Mouse (Mus musculus) liver, postnatal 0 days (tissue): ENCODE measurements at regions not wholly inside any gene's neighbourhood (a gene's known extent, or its start where the extent isn't known, plus 50 kb on each side); places are given as distances from the start of the nearest gene placed in this dataset.

Source experiments
- CTCF ChIP-seq: sonication (generic); IDR thresholded peaks from 2 replicates; pipeline ENCODE4 v1.5.1; 2016; ENCODE audit warnings: antibody characterized with exemption, low read depth
- EP300 ChIP-seq: IDR thresholded peaks from 2 replicates; pipeline ENCODE4 v1.6.1; 2016; ENCODE audit warnings: antibody characterized with exemption, low read depth, mild to moderate bottlenecking

GRCm38 (mm10) chr8:89655369-89655768 is 611.4 kb upstream of the Sall1 start:
- no peak for TF ChIP-seq CTCF
- TF ChIP-seq EP300: no peak
